ENCODE assay signal across 32 mouse cellular contexts in the genomic region with DNA sequence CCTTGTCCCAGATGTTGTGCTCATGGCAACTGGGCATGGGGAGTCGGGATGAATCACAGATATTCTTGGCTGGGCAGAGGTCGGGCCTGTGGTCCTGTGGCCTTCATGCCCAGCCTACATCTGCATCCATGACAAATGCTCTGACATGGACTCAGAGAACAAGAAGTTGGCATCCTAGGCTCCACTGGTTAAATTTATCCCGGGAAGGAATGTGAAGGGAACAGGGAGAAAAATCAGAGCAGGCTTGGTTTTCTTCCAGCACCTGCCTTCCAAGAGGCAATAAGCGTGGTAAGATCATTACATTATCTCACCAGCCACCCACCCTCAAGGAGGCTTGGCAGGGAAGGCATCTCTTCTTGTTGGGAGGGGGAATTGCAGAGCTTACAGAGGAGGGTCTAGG. TPM values are rescaled to one million over a fixed set of nuclear protein-coding genes. Genes with fewer than 3 reads are reported as not detected.
DNase-seq lines count a peak whose midpoint lies in the region; ATAC-seq and TF ChIP-seq lines count a peak whose summit lies in the region.
"Had no signal": no experiment of that assay in that cellular context is flagged by ENCODE, and none has a peak within 500 bp of the region (broad histone marks: within the 10 kb centered on the region; RNA-seq: fewer than 3 reads in every experiment).

No protein-coding gene starts in this region.

- H3K36me3 ChIP-seq in testis, adult 2 months (ENCODE audit: control insufficient read depth, insufficient read depth, low read length) = no peaks in the 10 kb centered on the region
- H3K36me3 ChIP-seq in forebrain, embryonic 12.5 days (replicated peaks) = no peaks in the 10 kb centered on the region
- H3K36me3 ChIP-seq: hindbrain, embryonic 12.5 days; limb, embryonic 13.5 days; lung, embryonic 15.5 days; neural tube, embryonic 15.5 days had no signal

- H3K4me2 ChIP-seq in forebrain, embryonic 12.5 days = no peak overlapping the region
- H3K4me2 ChIP-seq: heart, embryonic 11.5 days; hindbrain, embryonic 12.5 days; limb, embryonic 13.5 days; lung, embryonic 15.5 days; neural tube, embryonic 15.5 days had no signal

- intact Hi-C loops in gastrocnemius, postnatal 36 days (cut with DNase I) = no loop called here

- no peak overlapping the region for H3K27ac ChIP-seq in testis, adult 2 months (ENCODE audit: control insufficient read depth, insufficient read depth, low read depth, low read length)
- H3K27ac ChIP-seq in forebrain, embryonic 12.5 days = no peak overlapping the region
- H3K27ac ChIP-seq: hindbrain, embryonic 12.5 days; limb, embryonic 13.5 days; liver, embryonic 14.5 days; lung, embryonic 15.5 days; neural tube, embryonic 15.5 days had no signal

- H3K4me3 ChIP-seq in testis, adult 2 months (ENCODE audit: control insufficient read depth, low read depth, low read length) = 0 out of 2 replicates have a peak overlapping the region, but pooled peaks have one; percentile 10
- H3K4me3 ChIP-seq in forebrain, embryonic 12.5 days (replicated peaks) = no peak overlapping the region
- H3K4me3 ChIP-seq: erythroblast, embryonic 14.5 days; hindbrain, embryonic 12.5 days; limb, embryonic 13.5 days; lung, embryonic 15.5 days; neural tube, embryonic 15.5 days had no signal

- H3K9ac ChIP-seq in forebrain, embryonic 12.5 days = no peak overlapping the region
- H3K9ac ChIP-seq: hindbrain, embryonic 12.5 days; limb, embryonic 13.5 days; liver, embryonic 14.5 days; lung, embryonic 15.5 days; neural tube, embryonic 15.5 days had no signal

- no peak for TF ChIP-seq CTCF in testis, adult 2 months (IDR thresholded peaks at IDR 0.05; ENCODE audit: control insufficient read depth, insufficient read depth, insufficient replicate concordance, low read depth, low read length)

- no peaks in the 10 kb centered on the region for H3K4me1 ChIP-seq in testis, adult 2 months (ENCODE audit: control insufficient read depth, insufficient read depth, low read length)
- H3K4me1 ChIP-seq in forebrain, embryonic 12.5 days = no peaks in the 10 kb centered on the region
- H3K4me1 ChIP-seq: hindbrain, embryonic 12.5 days; limb, embryonic 13.5 days; neural tube, embryonic 15.5 days had no signal

- no peak for DNase-seq in testis, postnatal 14 days (ENCODE audit: low spot score)
- peak; percentile 40 to 74 for DNase-seq in frontal cortex, adult 2 months (ENCODE audit: extremely low spot score in 1 of 2, low spot score in 1 of 2)
- DNase-seq in right cerebral cortex, postnatal 10 days (ENCODE audit: low spot score in 2 of 2) = peak; percentile 63 to 66
- DNase-seq in gastrocnemius, postnatal 36 days = no peak
- DNase-seq in cerebellum, adult 18-20 months = no peak
- DNase-seq: adrenal gland, postnatal 36 days; cerebellum, adult 2 months; cerebellum, postnatal 36 days; heart, postnatal 10 days; kidney, postnatal 36 days; lung, postnatal 4 days; spleen, adult 18-20 months had no signal

- TF ChIP-seq POLR2A in testis, adult 2 months (IDR thresholded peaks at IDR 0.05; ENCODE audit: control insufficient read depth, low read depth, low read length) = no peak

- ATAC-seq in forebrain, embryonic 12.5 days (ENCODE audit: low FRiP score) = no peak
- ATAC-seq: CD4-positive, CD25-positive, alpha-beta regulatory T cell, adult 4 months; forebrain, embryonic 14.5 days; inflammation-experienced regulatory T-cells, adult 6 months; midbrain, embryonic 16.5 days had no signal

- no peaks in the 10 kb centered on the region for H3K9me3 ChIP-seq in forebrain, embryonic 12.5 days
- H3K9me3 ChIP-seq: hindbrain, embryonic 12.5 days; limb, embryonic 13.5 days; lung, embryonic 15.5 days; neural tube, embryonic 15.5 days had no signal

- WGBS in forebrain, embryonic 12.5 days = 87% methylated on average over 4 of the region's 4 CpGs

- H3K27me3 ChIP-seq in testis, adult 2 months (ENCODE audit: control insufficient read depth, insufficient read depth, low read length) = no peaks in the 10 kb centered on the region
- no peaks in the 10 kb centered on the region for H3K27me3 ChIP-seq in forebrain, embryonic 12.5 days
- H3K27me3 ChIP-seq: hindbrain, embryonic 12.5 days; limb, embryonic 13.5 days; lung, embryonic 15.5 days; neural tube, embryonic 15.5 days had no signal

RNA-seq across cellular contexts. Expression of gene Prg3, which starts 16.3 kb away (rescaled TPM):
- not detected in 2 replicates for polyA plus RNA-seq in testis, adult 2 months (2012; rRNA removed)
- not detected in 2 replicates for polyA plus RNA-seq in frontal cortex, adult 2 months (2012; rRNA removed)
- not detected in 2 replicates for polyA plus RNA-seq in forebrain, embryonic 12.5 days (2016; fragmentation: Nextera tagmentation; extraction: Ambion mirVana)
- total RNA-seq in gastrocnemius, postnatal 36 days (2021) = not detected
- total RNA-seq: adrenal gland, postnatal 36 days; ES-E14; gastrocnemius, adult 18-20 months; heart, postnatal 10 days; layer of hippocampus, postnatal 14 days had no signal
- polyA plus RNA-seq: CD4-positive, CD25-positive, alpha-beta regulatory T cell, adult 4 months; cerebellum, adult 2 months; embryonic facial prominence, embryonic 11.5 days; forebrain, embryonic 14.5 days; hindbrain, embryonic 12.5 days; inflammation-experienced regulatory T-cells, adult 6 months; kidney, embryonic 14.5 days; limb, embryonic 13.5 days; lung, embryonic 15.5 days; midbrain, embryonic 16.5 days; neural tube, embryonic 15.5 days; stomach, embryonic 14.5 days; urinary bladder, adult 2 months had no signal

RNA-seq across cellular contexts. Expression of gene Prg2, which starts 24.1 kb away (rescaled TPM):
- polyA plus RNA-seq in testis, adult 2 months (2012; rRNA removed) = not detected in 2 replicates
- 0.13 TPM in 1 of 2 replicates, not detected in the other for polyA plus RNA-seq in frontal cortex, adult 2 months (2012; rRNA removed)
- not detected in 2 replicates for polyA plus RNA-seq in forebrain, embryonic 12.5 days (2016; fragmentation: Nextera tagmentation; extraction: Ambion mirVana)
- total RNA-seq in gastrocnemius, postnatal 36 days (2021) = not detected
- total RNA-seq: adrenal gland, postnatal 36 days; ES-E14; gastrocnemius, adult 18-20 months; layer of hippocampus, postnatal 14 days had no signal
- polyA plus RNA-seq: CD4-positive, CD25-positive, alpha-beta regulatory T cell, adult 4 months; erythroblast, embryonic 14.5 days; forebrain, embryonic 14.5 days; kidney, embryonic 14.5 days; midbrain, embryonic 16.5 days; stomach, embryonic 14.5 days had no signal

RNA-seq across cellular contexts. Expression of gene Ssrp1, which starts 32.7 kb away (rescaled TPM):
- 109 and 120 TPM in 2 replicates for polyA plus RNA-seq in testis, adult 2 months (2012; rRNA removed)
- 105 and 124 TPM in 2 replicates for polyA plus RNA-seq in frontal cortex, adult 2 months (2012; rRNA removed)
- 309 and 322 TPM in 2 replicates for polyA plus RNA-seq in forebrain, embryonic 12.5 days (2016; fragmentation: Nextera tagmentation; extraction: Ambion mirVana)
- total RNA-seq in gastrocnemius, postnatal 36 days (2021) = 10 to 100 TPM; 24.4 to 28.3 TPM

RNA-seq across cellular contexts. Expression of gene P2rx3, which starts 32.9 kb away (rescaled TPM):
- polyA plus RNA-seq in testis, adult 2 months (2012; rRNA removed) = 86.4 and 103 TPM in 2 replicates
- polyA plus RNA-seq in frontal cortex, adult 2 months (2012; rRNA removed) = 1.8 and 2.1 TPM in 2 replicates
- polyA plus RNA-seq in forebrain, embryonic 12.5 days (2016; fragmentation: Nextera tagmentation; extraction: Ambion mirVana) = 1.4 and 1.6 TPM in 2 replicates
- total RNA-seq in gastrocnemius, postnatal 36 days (2021) = under 1 TPM; 0.57 to 0.69 TPM
- polyA plus RNA-seq: erythroblast, embryonic 14.5 days had no signal

RNA-seq across cellular contexts. Expression of gene Tnks1bp1, which starts 43.5 kb away (rescaled TPM):
- 7.4 and 8.4 TPM in 2 replicates for polyA plus RNA-seq in testis, adult 2 months (2012; rRNA removed)
- 46.5 and 48.1 TPM in 2 replicates for polyA plus RNA-seq in frontal cortex, adult 2 months (2012; rRNA removed)
- polyA plus RNA-seq in forebrain, embryonic 12.5 days (2016; fragmentation: Nextera tagmentation; extraction: Ambion mirVana) = 38.3 and 39.7 TPM in 2 replicates
- total RNA-seq in gastrocnemius, postnatal 36 days (2021) = 10 to 100 TPM; 27.2 to 29.6 TPM

Comparison
In these comparisons a context has a peak if more than half of its experiments do, and no peak if none do; other contexts are left out.
1. DNase-seq: peak in frontal cortex, adult 2 months (2 of 2) and right cerebral cortex, postnatal 10 days (2 of 2); none in testis, postnatal 14 days (single experiment), gastrocnemius, postnatal 36 days (0 of 2) and cerebellum, adult 18-20 months (0 of 2).